Mouse (Mus musculus) left cerebral cortex, adult 18-20 months (tissue): Measurements from ENCODE around the gene Cse1l. TPM values are rescaled to one million over a fixed set of nuclear protein-coding genes. Genes with fewer than 3 reads are reported as not detected.
A peak's percentile ranks its signal among the peaks of the same experiment; 100 is the strongest.

Source experiments
- DNase-seq, 2 experiments: peaks; one replicate each; pipeline ENCODE4 v3.0.0; 2021 to 2022; ENCODE audit warnings: low spot score in 2 of 2, mixed read lengths in 1 of 2
- total RNA-seq, 2 experiments: library from RNA; stranded (reverse); gene quantifications; 2 replicates each; pipeline ENCODE4 v1.2.3; 2021

Cse1l gene
- total RNA-seq, 2 experiments from 2014 or later: 59.9 to 61.3 TPM

DNA sequence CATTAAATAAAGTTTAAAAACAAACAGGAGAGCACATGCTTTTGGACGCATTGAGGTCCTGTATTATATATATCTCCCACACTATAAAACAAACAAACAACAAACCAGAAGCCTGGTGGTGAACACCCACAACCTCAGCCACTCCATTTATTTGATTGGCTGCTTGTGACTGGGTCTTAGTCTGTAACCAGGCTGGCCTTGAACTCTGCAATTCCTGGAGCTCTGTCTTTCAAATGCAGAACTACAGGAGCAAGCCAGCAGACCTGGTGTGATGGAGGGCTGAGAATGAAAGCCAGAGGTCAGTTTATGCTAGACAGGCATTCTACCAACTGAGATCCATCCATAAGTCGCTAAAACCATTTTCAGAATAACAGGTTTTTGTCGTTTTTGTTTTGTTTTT lies 6.1 kb upstream of the Cse1l start:
- no peak for DNase-seq

GRCm38 (mm10) chr2:166900792-166901505 lies 4.9 kb upstream of the Cse1l start:
- no peak for DNase-seq

DNA sequence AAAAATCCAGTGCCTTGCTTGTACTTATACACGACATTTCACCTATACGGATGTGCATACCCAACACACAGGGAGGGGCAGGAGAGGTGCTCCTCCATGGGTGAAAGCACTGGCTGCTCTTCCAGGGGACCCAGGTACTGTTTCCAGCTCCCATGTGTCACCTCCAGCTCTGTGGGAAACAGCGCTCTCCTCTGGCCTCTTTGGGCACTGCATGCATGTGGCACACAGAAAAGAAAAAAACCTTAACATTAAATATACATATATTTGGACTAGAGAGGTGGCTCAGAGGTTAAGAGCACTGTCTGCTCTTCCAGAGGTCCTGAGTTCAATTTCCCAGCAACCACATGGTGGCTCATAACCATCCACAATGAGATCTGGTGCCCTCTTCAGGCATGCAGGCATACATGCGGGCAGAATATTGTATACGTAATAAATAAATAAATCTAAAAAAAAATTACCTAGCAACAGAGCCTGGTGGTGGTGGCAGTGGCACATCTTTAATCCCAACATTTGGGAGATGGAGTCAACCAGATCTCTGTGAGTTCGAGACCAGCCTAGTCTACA lies 2.0 kb upstream of the Cse1l start:
- DNase-seq: no peak

- DNase-seq: no peak
Measured at GRCm38 (mm10) chr2:166906523-166907182, 813 bp downstream of the Cse1l start.

DNA sequence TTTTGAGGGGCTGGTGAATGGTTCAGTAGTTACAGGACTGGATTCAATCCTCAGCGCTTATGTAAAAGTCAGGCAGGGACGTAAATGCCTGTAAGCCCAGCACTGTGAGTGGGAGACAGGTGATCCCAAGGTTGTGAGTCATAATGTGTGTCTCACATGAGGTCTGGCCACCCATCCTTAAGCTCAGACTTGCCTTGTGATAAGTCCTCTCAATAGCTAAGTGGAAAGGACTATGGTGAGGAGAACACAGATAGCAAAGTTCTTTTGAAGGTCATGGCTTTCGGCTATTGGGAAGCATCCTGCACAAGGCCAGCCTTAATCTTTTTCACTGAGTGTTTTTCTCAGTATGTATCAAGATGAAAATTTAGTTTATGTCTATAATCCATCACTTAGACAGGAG lies 3.9 kb downstream of the Cse1l start:
- no peak for DNase-seq

- no peak for DNase-seq
Measured at GRCm38 (mm10) chr2:166910536-166910935, 4.7 kb downstream of the Cse1l start.

DNA sequence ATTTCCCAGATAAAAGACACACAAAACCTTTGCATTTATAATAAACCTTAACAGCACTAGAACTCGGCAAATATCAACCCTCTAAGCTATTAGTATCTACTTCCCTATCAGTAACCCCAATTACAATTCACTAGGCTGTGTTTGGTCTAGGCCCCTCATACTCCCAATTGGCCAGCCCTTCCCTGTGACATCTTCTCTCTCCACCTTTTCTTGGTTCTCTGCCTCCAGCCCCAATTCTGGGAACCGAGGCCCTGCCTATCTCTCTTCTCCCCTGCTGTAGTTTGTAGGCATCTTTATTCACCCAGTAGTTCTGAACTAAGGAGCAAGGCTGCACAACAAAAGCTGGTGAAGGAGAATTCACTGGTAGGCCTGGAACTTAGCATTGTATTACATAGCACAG lies 18.1 kb downstream of the Cse1l start:
- no peak for DNase-seq

GRCm38 (mm10) chr2:166933943-166934342 lies 28.1 kb downstream of the Cse1l start:
- no peak for DNase-seq

DNA sequence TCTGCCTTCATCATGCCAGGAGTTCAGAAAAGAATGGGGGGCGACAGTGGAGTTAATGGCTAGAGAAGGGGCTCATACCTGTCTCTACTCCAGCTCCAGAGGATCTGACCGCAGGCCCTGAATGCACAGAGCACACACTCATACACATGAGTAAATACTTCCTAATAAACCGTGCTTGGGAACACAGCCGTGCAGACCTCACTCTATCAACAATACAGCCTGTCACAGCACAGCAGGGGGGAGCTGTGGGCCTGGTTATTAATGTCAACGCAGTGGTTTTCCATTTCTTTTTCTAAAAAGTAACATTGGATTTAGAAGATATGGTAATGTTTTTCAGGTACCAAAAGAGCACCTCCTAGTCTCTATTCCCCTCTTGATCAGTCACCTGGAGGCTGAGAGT lies 28.6 kb downstream of the Cse1l start:
- DNase-seq: no peak

DNA sequence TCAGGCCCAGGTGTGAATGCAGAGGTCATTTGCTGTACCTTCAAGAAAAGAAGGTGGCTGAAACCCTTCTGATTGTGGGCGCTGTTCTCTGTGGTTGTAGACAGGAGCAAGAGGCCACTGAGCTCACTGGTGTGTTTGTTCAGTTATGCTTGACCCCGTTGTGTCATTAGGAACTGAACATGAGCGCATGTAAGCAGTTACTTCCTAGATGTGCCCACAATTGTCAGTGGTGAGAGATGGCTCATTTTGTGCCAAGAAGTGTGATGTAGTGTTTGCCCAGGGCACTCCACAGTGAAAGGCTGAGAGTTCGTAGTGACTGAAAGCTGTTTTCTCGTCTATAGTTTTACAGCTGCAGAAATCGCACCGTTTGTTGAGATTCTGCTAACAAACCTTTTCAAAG lies 29.7 kb downstream of the Cse1l start:
- no peak for DNase-seq

DNA sequence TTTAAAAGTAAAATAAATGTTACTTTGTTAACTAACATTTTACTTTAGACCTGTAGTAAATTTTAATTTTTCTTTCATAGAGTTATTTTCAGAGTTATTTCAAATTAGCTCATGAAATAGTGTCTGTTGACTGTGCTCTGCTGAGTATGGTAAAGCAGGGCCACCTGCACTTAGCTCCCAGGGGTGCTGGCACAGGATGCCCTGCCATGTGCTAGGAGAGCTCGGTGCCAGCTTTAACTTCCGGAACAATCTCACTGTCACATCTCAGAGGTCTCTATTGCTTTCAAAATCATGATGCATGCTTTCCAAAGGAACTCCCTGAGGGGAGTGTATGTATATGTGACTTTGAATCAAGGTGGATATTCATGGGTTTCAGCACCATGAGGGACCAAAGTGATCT lies 30.3 kb downstream of the Cse1l start:
- no peak for DNase-seq

DNA sequence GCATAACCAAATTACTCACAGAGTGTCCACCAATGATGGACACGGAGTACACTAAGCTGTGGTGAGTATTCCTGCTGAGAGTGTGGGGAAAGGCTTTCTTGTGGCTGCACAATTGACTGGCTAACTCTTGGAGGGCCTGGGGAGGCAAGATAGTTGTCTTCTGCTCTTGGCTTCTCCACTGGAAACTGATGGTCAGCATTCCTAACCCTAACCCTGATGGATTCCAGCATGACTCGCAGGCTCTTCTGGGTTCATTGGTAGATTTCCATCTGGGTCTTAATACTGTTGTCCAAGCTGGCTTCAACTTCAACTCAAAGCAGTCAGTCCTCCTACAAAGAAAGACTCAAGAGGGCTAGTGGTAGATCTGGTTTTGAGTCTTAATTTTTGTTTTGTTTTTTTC lies 37.3 kb downstream of the Cse1l start:
- DNase-seq: no peak

- DNase-seq: no peak
Measured at GRCm38 (mm10) chr2:166944346-166944745, 38.5 kb downstream of the Cse1l start.

DNA sequence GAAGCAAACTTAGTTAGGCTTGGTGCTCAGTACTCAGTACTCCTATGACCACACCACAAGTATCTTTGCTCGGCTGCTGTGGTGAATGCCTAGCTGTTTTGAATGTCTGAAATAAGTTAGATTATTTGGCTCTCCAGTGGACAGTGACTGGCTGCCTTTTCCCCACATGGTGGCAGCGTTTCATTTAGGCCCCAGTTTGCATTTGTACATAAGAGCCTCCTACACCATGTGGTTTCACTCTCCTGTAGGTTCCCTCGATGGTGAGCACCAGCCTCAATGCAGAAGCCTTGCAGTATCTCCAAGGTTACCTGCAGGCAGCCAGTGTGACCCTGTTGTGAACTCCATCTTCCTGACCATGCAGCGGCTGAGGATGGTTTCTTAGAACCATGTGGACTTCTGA lies 39.6 kb downstream of the Cse1l start:
- peak in 1 of 2 experiments; percentile 26 for DNase-seq

DNA sequence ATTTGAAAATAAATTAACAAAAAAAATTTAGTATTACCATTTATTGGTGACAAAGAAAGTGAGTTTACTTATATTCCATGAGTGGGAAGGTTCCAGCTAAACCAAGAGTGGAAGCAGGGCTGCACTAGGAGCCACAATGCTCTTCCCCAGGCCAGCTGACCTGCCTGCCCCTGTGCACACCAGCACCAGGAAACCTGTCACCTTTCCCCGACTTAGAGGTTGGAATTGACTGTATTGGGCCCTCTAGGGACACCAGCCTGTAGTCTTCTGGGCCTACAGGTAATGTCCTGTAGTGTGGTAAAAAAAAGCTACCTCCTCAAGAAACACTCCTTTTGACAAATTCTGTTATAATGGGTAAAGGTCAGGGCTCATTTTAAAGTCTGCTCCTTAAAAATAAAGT lies 42.4 kb downstream of the Cse1l start:
- no peak for DNase-seq

- DNase-seq: peak in 1 of 2 experiments; percentile 27
Measured at GRCm38 (mm10) chr2:166948936-166949335, 43.1 kb downstream of the Cse1l start.

- peak; percentile 55 to 60 for DNase-seq
Measured at GRCm38 (mm10) chr2:166950853-166951648, 45.2 kb downstream of the Cse1l start.

GRCm38 (mm10) chr2:166952151-166952550 lies 46.3 kb downstream of the Cse1l start:
- no peak for DNase-seq

DNA sequence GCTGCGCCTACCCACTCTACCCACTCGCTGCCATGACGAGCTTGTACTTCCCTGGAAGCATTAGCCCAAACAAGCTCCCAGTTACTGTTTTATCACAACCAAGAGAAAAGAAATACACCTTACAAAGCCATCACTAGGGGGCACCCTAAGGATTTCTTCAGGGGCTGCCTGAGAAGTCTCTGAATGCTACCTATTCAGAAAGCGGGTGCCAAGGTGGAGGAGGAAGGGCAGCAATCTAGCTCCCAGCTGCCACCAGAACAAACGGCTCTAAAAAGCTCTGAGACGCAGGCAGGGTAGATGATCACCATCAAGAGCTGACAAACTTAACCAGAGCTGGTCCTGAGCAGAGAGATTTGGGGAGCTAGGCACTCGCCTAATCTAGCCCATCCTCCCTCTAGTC lies 51.0 kb downstream of the Cse1l start:
- DNase-seq: peak; percentile 66 to 75

DNA sequence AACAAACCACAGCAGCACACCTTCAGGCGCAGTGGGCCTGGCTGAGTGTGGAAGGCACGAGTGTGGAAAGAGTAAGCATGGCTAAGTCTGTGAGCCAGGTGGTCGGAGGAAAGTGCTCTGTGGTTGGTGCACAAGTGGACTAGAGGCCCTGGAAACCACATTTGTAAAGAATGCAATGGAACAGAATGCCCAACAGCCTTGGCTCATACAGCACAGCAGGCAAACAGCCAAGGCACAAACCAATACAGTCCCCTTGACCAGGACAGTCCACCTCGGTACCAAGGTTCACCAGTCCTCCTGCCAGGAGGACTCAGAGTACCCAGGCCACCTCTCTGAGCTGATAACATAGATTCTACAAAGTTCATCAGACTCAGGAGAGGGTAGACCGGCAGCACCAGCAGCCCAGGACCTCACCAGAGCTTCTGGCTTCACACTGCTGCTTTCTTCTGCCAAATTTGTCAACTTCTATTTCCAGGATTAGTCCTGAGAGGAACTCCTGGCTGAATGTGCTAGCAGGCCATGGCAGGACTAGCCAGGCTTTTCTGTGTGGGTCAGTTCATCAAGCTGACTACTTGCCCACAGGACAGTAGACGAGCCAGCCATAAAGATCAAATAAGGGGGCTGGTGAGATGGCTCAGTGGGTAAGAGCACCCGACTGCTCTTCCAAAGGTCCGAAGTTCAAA lies 54.9 kb downstream of the Cse1l start:
- no peak for DNase-seq

DNA sequence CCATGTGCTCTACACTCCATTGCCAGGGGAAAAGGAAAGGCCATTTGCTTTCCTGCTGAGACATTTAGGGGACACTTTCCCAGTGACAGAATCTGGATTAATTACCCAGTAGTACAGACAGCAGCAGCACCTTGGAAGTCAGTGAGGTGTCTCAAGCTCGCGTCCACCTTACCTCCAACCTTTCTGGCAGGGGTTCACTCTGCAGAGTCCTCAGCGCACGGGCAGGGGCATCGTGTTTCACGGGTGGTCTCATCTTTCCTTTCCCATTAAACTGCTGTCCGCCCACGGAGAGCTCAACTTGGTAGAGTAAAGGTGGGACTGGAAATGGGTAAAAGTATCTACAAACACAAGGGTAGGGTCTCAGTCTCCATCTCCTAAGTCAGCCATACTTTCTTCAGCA lies 57.4 kb downstream of the Cse1l start:
- no peak for DNase-seq
